Mouse (Mus musculus): ENCODE data around the gene Rab31. TPM values are rescaled to one million over a fixed set of nuclear protein-coding genes. Genes with fewer than 3 reads are reported as not detected.

Rab31 gene
- total and polyA plus RNA-seq, 2 experiments from 2014 or later, result 79.3 to 92.8 TPM

GRCm38 (mm10) chr17:65800451-65800850 lies 27.9 kb upstream of the Rab31 start:
- no peak overlapping the region for H3K9ac ChIP-seq
- no peak overlapping the region for H3K4me3 ChIP-seq (ENCODE audit: low read depth, low read length)
- no peaks in the 10 kb centered on the region; the same call in 1 of the 2 replicates for H3K36me3 ChIP-seq (ENCODE audit: insufficient read depth)
- H3K4me2 ChIP-seq (ENCODE audit: low read depth), result no peak overlapping the region
- 0 out of 2 replicates have a peak, but pooled peaks have one; percentile 6 for ATAC-seq
- H3K9me3 ChIP-seq (ENCODE audit: low read length), result no peaks in the 10 kb centered on the region
- no peak overlapping the region for H3K27ac ChIP-seq (ENCODE audit: low read depth, low read length)
- WGBS, result 79% methylated on average over 6 of the region's 6 CpGs
- DNase-seq, result no peak
- no peaks in the 10 kb centered on the region for H3K4me1 ChIP-seq (ENCODE audit: insufficient read depth)
- H3K27me3 ChIP-seq (ENCODE audit: insufficient read depth, low read length), result no peaks in the 10 kb centered on the region
- no peak for TF ChIP-seq CTCF (IDR thresholded peaks at IDR 0.05; ENCODE audit: low read depth)

GRCm38 (mm10) chr17:65799353-65799752 lies 26.8 kb upstream of the Rab31 start:
- Histone ChIP-seq H3K4me1 (ENCODE audit: insufficient read depth) (no peaks in the 10 kb centered on the region), H3K36me3 (ENCODE audit: insufficient read depth) (no peaks in the 10 kb centered on the region; the same call in 1 of the 2 replicates), H3K9ac (no peak overlapping the region), H3K27me3 (ENCODE audit: insufficient read depth, low read length) (no peaks in the 10 kb centered on the region), H3K9me3 (ENCODE audit: low read length) (no peaks in the 10 kb centered on the region), H3K27ac (ENCODE audit: low read depth, low read length) (no peak overlapping the region), H3K4me2 (ENCODE audit: low read depth) (no peak overlapping the region), H3K4me3 (ENCODE audit: low read depth, low read length) (no peak overlapping the region)
- no peak for TF ChIP-seq CTCF (IDR thresholded peaks at IDR 0.05; ENCODE audit: low read depth)
- 89% methylated on average over 1 of the region's 1 CpGs for WGBS
- ATAC-seq (no peak), DNase-seq (no peak)

DNA sequence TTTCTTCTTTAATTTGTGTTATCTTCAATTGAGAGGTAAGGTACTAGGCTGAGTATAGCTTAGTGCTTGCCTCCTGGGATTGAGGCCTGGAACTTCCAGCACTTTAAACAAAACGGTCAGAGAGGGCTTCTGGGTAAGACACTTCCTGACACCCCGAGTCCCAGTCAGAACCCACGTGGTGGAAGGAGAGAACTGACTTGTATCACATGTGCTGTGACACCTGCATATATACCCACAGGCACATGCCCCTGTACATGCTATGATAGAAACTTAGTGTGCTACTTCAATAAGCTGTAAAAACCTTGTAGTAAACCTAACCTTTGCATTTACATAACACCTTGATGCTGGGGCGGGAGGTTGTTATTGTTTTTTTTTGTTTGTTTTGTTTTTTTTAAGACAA lies 25.9 kb upstream of the Rab31 start:
- H3K27ac ChIP-seq (ENCODE audit: low read depth, low read length), result no peak overlapping the region
- H3K27me3 ChIP-seq (ENCODE audit: insufficient read depth, low read length), result no peaks in the 10 kb centered on the region
- TF ChIP-seq CTCF (IDR thresholded peaks at IDR 0.05; ENCODE audit: low read depth), result no peak
- no peak overlapping the region for H3K4me3 ChIP-seq (ENCODE audit: low read depth, low read length)
- ATAC-seq, result no peak
- no peak overlapping the region for H3K9ac ChIP-seq
- no peak overlapping the region for H3K4me2 ChIP-seq (ENCODE audit: low read depth)
- DNase-seq, result no peak
- H3K36me3 ChIP-seq (ENCODE audit: insufficient read depth), result no peaks in the 10 kb centered on the region; the same call in 1 of the 2 replicates
- H3K4me1 ChIP-seq (ENCODE audit: insufficient read depth), result no peaks in the 10 kb centered on the region
- WGBS, result 75% methylated on average over 4 of the region's 4 CpGs
- H3K9me3 ChIP-seq (ENCODE audit: low read length), result no peaks in the 10 kb centered on the region

DNA sequence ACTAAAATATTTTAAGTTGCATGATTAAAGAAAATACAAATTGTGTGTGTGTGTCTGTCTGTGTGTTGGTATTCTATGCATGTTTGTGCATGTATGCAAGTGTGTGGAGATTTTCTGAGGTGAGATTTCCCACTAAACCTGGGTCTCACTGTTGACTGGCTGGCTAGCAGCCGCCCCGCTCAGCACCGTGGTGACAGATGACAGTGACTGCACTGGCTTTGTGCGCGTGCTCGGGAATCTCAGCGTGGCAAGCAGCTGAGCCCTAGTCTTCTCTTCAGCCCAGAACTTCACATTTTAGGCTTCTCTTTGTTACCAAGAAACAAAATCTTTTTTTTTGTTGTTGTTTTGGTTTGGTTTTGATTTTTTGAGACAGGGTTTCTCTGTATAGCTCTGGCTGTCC lies 23.5 kb upstream of the Rab31 start:
- H3K4me3 ChIP-seq (ENCODE audit: low read depth, low read length), result no peak overlapping the region
- ATAC-seq (no peak), DNase-seq (no peak)
- TF ChIP-seq CTCF (IDR thresholded peaks at IDR 0.05; ENCODE audit: low read depth), result no peak
- H3K4me2 ChIP-seq (ENCODE audit: low read depth), result no peak overlapping the region
- H3K27ac ChIP-seq (ENCODE audit: low read depth, low read length), result no peak overlapping the region
- H3K4me1 ChIP-seq (ENCODE audit: insufficient read depth), result no peaks in the 10 kb centered on the region
- H3K9me3 ChIP-seq (ENCODE audit: low read length), result no peaks in the 10 kb centered on the region
- H3K27me3 ChIP-seq (ENCODE audit: insufficient read depth, low read length), result no peaks in the 10 kb centered on the region
- 66% methylated on average over 7 of the region's 7 CpGs for WGBS
- H3K36me3 ChIP-seq (ENCODE audit: insufficient read depth), result no peaks in the 10 kb centered on the region; the same call in 1 of the 2 replicates
- no peak overlapping the region for H3K9ac ChIP-seq

DNA sequence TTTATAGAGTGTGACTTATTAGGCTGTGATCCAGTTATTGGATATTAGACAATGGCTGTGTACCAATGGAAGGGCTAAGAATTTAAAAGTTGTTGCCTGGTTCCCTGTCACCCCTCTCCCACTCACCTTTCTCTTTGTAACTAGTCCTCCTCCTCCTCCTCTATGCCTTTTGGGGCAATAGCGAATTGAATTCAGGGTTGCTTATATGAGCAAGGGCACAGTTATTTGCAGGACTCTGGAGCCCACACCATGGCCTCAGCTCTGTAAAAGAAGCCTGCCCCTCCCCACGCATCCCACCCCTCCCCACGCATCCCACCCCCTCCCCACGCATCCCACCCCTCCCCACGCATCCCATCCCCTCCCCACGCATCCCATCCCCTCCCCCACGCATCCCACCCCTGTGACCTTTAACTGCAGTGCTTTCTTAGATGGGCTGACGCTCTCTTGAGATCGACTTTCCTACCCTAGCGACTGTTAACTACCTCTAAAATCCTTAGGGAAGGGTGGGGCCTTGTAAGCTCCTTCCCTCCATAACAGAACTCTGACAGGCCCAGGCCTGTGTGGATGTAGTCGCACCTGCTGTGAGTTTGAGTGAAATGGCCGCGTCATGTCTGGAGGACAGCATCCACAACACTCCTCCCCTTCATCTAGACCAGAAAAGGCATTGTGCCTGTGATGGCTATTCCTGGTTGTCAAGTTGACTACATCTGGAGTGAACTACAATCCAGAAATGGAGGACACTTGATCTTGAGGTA lies 21.7 kb upstream of the Rab31 start:
- Histone ChIP-seq H3K4me2 (ENCODE audit: low read depth) (no peak overlapping the region), H3K27ac (ENCODE audit: low read depth, low read length) (no peak overlapping the region), H3K4me1 (ENCODE audit: insufficient read depth) (no peaks in the 10 kb centered on the region), H3K27me3 (ENCODE audit: insufficient read depth, low read length) (no peaks in the 10 kb centered on the region), H3K9ac (no peak overlapping the region), H3K36me3 (ENCODE audit: insufficient read depth) (no peaks in the 10 kb centered on the region; the same call in 1 of the 2 replicates), H3K9me3 (ENCODE audit: low read length) (no peaks in the 10 kb centered on the region), H3K4me3 (ENCODE audit: low read depth, low read length) (no peak overlapping the region)
- DNase-seq (no peak), ATAC-seq (no peak)
- WGBS, result 89% methylated on average over 13 of the region's 13 CpGs
- TF ChIP-seq CTCF (IDR thresholded peaks at IDR 0.05; ENCODE audit: low read depth), result no peak

DNA sequence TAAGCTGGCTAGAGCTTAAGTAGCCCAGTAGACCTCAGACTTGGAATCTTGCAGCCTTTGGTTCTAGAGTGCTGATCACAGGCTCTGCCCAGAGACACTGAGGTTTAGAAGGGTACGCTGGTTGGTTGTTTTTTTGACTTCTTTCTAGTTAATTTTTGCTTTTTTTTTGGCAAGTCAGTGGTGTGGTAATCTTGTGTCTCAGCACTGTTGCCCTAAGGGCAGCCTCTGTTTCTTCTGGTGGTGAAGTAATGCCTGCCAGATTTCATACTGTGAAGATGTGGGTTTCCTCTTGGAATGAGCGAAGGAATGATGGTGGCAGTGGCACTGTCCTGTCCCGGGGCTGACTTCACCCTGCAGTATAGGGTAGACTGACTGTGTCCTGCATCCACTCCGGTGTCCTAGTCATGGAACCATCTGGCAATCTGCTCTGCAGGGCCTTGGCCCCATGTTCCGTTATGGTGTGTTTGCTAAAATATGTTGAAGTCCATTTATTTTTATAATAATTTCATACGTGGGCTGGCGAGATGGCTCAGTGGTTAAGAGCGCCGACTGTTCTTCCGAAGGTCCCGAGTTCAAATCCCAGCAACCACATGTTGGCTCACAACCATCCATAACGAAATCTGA lies 20.9 kb upstream of the Rab31 start:
- H3K4me1 ChIP-seq (ENCODE audit: insufficient read depth), result no peaks in the 10 kb centered on the region
- 97% methylated on average over 12 of the region's 12 CpGs for WGBS
- no peak; the same call in 1 of the 2 replicates for ATAC-seq

GRCm38 (mm10) chr17:65791161-65791560 lies 18.6 kb upstream of the Rab31 start:
- H3K4me3 ChIP-seq (ENCODE audit: low read depth, low read length), result no peak overlapping the region
- WGBS, result 65% methylated on average over 2 of the region's 2 CpGs
- no peak for DNase-seq
- H3K36me3 ChIP-seq (ENCODE audit: insufficient read depth), result no peaks in the 10 kb centered on the region; the same call in 1 of the 2 replicates
- no peak overlapping the region for H3K27ac ChIP-seq (ENCODE audit: low read depth, low read length)
- no peak overlapping the region for H3K4me2 ChIP-seq (ENCODE audit: low read depth)
- H3K4me1 ChIP-seq (ENCODE audit: insufficient read depth), result no peaks in the 10 kb centered on the region
- no peaks in the 10 kb centered on the region for H3K27me3 ChIP-seq (ENCODE audit: insufficient read depth, low read length)
- H3K9me3 ChIP-seq (ENCODE audit: low read length), result no peaks in the 10 kb centered on the region
- no peak overlapping the region for H3K9ac ChIP-seq
- no peak for TF ChIP-seq CTCF (IDR thresholded peaks at IDR 0.05; ENCODE audit: low read depth)
- no peak for ATAC-seq

More for the DNA sequence above, 20.9 kb upstream of the Rab31 start:
- no peaks in the 10 kb centered on the region; the same call in 1 of the 2 replicates for H3K36me3 ChIP-seq (ENCODE audit: insufficient read depth)
- no peak overlapping the region for H3K27ac ChIP-seq (ENCODE audit: low read depth, low read length)
- H3K27me3 ChIP-seq (ENCODE audit: insufficient read depth, low read length), result no peaks in the 10 kb centered on the region
- no peak overlapping the region for H3K4me2 ChIP-seq (ENCODE audit: low read depth)
- no peak for DNase-seq
- TF ChIP-seq CTCF (IDR thresholded peaks at IDR 0.05; ENCODE audit: low read depth), result no peak
- no peak overlapping the region for H3K4me3 ChIP-seq (ENCODE audit: low read depth, low read length)
- H3K9ac ChIP-seq, result no peak overlapping the region
- H3K9me3 ChIP-seq (ENCODE audit: low read length), result no peaks in the 10 kb centered on the region
